Mouse (Mus musculus) T-helper 2 cell (primary cell): ENCODE data around the gene Golga1.

Experiments used
- in situ Hi-C: fragments of 300-600 bp; cut with MboI, MseI; formaldehyde crosslinking; loops from one replicate; pipeline ENCODE4 v1.15.1; 2025; ENCODE audit warnings: high pct_unique_total_duplicates

Golga1 gene

DNA sequence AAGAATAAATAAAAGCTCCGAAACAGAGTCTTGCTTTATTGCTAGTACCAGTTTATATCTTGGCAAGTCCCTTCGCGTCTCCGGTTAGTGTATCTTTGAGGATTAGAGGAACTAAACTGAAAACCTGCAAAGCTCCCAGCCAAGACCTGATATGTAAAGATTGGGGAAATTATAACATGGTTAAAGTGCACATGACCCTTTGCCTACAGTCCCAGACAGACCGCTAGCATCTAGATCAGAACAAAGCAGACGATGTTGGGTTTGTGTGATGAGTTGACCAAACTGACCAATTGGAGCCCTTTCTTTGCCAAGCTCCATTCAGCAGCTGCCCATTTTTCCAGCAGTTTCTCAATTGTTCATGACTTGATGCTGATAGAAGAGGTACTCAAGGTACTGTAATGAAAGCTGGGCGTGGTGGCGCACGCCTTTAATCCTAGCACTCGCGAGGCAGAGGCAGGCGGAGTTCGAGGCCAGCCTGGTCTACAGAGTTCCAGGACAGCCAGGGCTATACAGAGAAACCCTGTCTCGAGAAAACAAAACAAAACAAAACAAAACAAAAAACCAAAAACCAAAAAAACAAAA is 59.1 kb downstream of the Golga1 start:
- in situ Hi-C loops: no loop called here

DNA sequence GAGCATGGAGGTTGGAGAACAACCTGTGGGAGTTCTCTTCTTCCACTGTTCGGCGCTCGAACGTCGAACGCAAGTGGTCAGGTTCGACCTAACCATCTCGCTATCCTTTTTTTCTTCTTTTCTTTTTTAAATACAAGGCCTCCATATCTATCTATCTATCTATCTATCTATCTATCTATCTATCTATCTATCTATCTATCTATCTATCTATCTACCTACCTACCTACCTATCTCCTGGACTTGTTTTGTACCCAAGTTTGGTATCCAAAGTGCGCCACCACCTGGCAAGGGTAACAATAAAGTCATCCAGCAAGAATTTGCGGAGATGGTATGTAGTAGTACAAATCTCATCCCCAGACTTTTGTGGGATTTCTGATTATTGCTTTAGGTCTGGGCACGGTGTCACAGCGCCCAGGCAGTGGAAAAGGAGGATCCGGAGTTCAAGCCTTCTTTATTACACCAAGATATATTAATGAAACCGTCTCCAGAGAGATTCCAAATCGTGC is 59.7 kb downstream of the Golga1 start, which contains the start of gene Rpl35:
Gene Rpl35, minus strand, starts transcription at position 51 of the 506 bp plus-strand sequence.
- in situ Hi-C loops: no loop called here

DNA sequence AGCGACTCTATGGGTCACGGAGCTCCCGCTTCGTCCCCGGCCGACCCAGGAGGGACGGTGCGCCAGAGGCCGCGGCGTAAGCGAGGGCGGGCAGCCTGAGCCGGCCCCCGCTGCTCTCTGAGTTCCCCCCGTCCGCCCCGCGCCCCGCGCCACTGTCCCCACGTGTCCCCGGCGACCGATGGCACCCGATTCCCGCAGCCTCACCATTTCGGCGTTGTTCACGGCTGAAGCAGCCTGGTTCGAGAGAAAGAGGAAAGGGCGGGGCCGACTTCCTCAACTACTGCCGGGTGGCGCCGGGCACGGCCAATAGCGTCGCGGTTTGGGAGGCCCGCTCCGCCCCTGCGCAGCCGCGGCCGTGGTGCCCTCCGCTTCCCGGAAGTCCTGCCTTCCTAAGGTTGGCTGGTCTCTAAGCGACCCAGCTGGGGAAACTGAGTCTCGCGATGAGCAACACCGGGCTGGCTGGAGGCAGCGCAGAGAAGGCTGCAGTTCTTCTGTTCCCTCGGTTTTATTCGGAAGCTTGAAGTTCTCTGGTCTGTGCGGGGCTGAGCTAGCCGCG is 60.4 kb downstream of the Golga1 start, which contains the start of gene Arpc5l:
Gene Arpc5l, plus strand, starts transcription at position 469 of the 556 bp plus-strand sequence.
- in situ Hi-C loops: no loop called here

DNA sequence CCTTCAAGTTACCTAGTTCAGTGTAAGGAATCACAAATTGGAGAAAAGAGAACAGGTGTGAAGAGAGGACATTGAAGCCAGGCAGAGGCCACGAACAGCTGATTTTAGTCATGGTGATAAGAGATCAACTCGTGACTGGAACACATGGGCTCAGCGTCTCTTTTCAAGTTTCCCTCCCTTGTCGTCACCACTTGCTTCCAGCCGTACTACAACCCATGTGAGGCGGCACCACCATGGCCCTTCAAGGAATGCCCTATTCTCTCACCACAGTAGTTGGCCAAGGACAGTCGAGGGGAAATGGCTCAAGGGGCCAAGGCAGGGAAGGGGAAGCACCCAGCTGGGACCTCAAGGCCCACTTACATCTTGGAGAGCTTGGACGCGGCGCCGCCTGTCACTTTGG is 61.0 kb downstream of the Golga1 start:
- in situ Hi-C loops: no loop called here

DNA sequence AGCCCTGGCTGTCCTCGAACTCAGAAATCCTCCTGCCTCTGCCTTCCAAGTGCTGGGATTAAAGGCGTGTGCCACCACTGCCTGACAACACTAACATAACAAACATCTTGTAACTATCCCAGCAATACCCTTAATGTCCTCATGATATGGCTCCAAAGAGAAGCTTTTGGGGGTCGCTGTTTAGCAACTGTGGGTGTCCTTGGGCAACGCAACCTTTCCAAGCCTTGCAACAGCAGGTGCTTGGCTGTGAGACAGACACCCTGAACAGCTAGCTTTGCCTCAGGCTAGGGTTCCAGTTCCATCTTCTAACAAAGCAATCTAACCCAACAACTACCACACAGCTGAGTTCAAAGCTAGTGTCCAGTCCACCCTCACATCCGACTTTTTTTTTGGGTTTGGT is 61.8 kb downstream of the Golga1 start:
- in situ Hi-C loops: no loop called here

DNA sequence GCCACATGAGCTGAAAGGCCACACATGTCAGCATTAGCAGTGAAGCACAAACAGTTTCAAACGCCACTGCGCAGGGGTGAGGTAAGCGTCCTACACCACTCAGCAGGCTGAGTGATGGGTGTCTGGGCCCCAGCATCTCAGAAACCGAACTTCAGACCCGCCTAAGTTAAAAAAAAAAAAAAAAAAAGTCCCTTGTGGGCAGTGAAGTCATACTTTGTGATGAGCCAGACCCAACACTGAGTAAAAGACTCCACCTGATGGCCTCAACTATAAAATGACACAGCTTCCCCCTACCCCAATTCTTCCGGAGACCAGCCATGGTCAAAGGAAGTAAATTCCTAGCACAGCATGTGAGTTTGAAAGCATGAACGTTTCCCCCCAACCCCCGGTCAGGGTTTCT is 62.2 kb downstream of the Golga1 start:
- in situ Hi-C loops: no loop called here

DNA sequence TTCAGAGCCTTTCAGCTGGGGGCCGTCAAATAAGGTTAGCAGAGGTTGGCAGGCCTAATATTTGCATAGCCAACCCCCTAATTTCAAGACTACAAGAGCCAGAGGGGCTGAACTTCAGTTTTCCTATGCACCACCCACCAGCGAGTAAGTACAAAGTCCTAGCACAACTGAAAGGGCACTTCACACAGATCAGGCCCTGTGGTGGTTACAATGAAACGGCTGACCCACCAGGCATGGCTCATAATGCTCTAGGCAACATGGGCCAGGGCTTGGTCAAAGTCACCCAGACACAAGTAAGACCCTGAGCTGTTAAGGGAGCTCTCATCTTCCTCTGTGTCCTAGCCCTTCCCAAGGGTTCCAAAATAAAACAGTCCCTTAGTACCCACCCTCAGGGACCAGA is 63.5 kb downstream of the Golga1 start:
- in situ Hi-C loops: no loop called here

DNA sequence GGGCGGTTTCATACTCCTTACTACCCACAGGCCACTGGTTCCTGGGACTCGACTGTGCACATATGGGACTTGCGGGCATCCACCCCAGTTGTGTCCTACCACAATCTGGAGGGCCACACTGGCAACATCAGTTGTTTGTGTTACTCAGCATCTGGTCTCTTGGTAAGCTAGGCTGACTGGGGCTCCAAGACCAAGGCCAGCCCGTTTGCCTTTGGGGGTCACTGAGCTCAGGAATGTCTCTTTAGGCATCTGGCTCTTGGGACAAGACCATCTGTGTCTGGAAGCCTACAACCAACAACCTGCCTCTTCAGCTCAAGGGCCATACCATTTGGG is 64.8 kb downstream of the Golga1 start:
- in situ Hi-C loops: no loop called here

- in situ Hi-C loops: loop anchor here (5.0 to 10.0 kb wide), 2 partner anchors 68 to 205 kb away; partner anchors contain the start of gene Olfml2a
Measured at GRCm38 (mm10) chr2:38999910-39000586, 65.3 kb downstream of the Golga1 start.

- in situ Hi-C loops: loop anchor here (5.0 to 10.0 kb wide), 2 partner anchors 67 to 205 kb away; partner anchors contain the start of gene Olfml2a
Measured at GRCm38 (mm10) chr2:38999381-38999780, 66.0 kb downstream of the Golga1 start.

GRCm38 (mm10) chr2:38997386-38998374 is 67.7 kb downstream of the Golga1 start, which contains the start of gene Wdr38:
TSS of gene Wdr38 (plus strand) at chr2:38997476.
- in situ Hi-C loops: loop anchor here (5.0 to 10.0 kb wide), 2 partner anchors 65 to 203 kb away; partner anchors contain the start of gene Olfml2a

DNA sequence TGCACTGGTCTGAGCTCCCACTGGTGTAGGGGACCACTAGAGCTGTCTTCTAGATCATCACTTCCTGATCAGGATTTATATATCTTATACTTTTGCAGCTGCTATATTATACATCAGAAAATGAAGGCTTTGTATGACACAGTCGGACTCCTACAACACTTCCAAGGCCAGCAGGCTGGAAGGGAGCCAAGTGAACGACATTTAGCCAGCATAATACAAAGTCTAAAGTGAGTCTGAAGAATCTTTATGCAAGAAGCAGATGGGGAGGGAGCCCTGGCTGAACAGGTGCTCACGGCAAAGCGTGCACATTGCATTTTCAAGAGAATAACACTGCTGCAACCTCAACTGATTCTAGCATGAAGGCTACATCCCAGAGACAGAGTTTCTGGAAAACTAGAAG is 72.9 kb downstream of the Golga1 start:
- in situ Hi-C loops: loop anchor here (10.0 kb wide), 1 partner anchor 198 kb away; no protein-coding TSS in a partner anchor

- in situ Hi-C loops: loop anchor here (10.0 kb wide), 1 partner anchor 197 kb away; no protein-coding TSS in a partner anchor
Measured at GRCm38 (mm10) chr2:38992004-38992403, 73.3 kb downstream of the Golga1 start.

- in situ Hi-C loops: no loop called here
Measured at GRCm38 (mm10) chr2:38988929-38989328, 76.4 kb downstream of the Golga1 start.

DNA sequence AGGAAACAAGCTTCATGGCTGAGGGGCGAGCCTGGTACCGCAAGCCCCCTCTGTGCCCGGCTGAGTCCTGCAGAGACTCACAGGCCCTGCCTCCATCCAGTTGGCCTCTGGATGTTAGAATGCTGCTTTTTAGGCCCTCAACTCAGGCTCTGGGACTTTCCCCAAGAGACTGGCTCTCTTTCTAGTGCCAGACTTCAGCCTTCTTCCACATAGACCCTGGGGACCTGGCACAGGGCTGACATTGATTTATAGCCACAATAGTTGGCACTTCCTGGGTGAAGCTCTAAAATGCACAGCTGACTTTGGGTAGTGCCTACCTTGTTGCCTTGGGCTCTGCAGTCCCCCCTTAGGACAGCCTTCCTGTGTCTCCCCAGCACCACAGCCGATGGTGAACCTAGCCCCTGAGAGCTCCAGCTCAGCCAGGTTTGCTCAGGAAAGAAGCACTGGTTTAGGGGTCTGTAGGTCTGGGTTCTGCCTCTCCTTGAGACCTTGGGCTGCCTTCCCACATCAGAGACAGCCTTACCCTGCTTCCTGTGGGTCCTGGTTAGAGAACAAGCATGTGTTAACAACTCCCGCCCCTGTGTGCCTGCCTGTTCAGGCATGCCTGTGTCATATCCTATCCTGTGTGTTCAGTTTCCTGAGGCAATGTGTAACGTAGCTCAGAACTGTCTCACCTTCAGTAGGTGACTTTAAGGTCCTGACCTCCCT is 77.4 kb downstream of the Golga1 start:
- in situ Hi-C loops: no loop called here

- in situ Hi-C loops: no loop called here
Measured at GRCm38 (mm10) chr2:38987371-38987770, 78.0 kb downstream of the Golga1 start.

- in situ Hi-C loops: no loop called here
Measured at GRCm38 (mm10) chr2:38986580-38986979, 78.8 kb downstream of the Golga1 start.

- in situ Hi-C loops: no loop called here
Measured at GRCm38 (mm10) chr2:38983456-38983855, 81.9 kb downstream of the Golga1 start.

DNA sequence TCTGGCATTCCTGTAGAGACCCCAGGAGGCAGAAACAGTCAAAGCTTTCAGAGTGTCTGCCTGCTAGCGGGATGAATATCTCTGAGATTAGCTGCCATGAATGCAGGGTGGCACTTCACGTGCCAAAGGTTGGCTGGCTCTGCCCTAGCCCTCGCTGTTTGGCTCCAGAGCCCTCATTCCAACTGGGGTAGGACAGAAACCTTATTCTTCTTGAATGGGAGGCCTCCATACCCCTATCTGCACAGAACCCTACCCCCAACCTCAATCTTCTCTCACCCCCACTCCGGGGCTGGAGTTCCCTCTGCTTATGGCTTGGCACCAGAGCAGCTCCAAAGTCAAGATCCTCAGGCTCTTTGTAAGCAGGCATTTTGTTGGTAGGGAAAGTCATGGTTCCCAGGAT is 87.5 kb downstream of the Golga1 start:
- in situ Hi-C loops: no loop called here

GRCm38 (mm10) chr2:38975941-38976805 is 89.2 kb downstream of the Golga1 start:
- in situ Hi-C loops: no loop called here
